Mouse (Mus musculus): ENCODE results near the gene Olfml2a.

GRCm38 (mm10) chr2:38973223-38973622, 41.4 kb downstream of the Olfml2a start:
- TF ChIP-seq POLR2A (IDR thresholded peaks at IDR 0.05; ENCODE audit: insufficient read length, low read depth) (no peak), MYOG (IDR thresholded peaks at IDR 0.05; ENCODE audit: control insufficient read depth in 1 of 3, insufficient read depth in 1 of 3, insufficient read length in 2 of 3, low read depth in 2 of 3) (no peak), MAX (IDR thresholded peaks at IDR 0.05; ENCODE audit: low read depth) (no peak), POLR2AphosphoS2 (IDR thresholded peaks at IDR 0.05; ENCODE audit: insufficient read length, low read depth) (no peak), MYOD1 (IDR thresholded peaks at IDR 0.05; ENCODE audit: control insufficient read depth in 1 of 3, insufficient read length in 2 of 3, low read depth in 2 of 3) (no peak), USF1 (IDR thresholded peaks at IDR 0.05; ENCODE audit: low read depth) (no peak), TCF12 (IDR thresholded peaks at IDR 0.05; ENCODE audit: insufficient read depth, poor library complexity, severe bottlenecking) (no peak), E2F4 (IDR thresholded peaks at IDR 0.05; ENCODE audit: insufficient read depth) (no peak), CEBPB (IDR thresholded peaks at IDR 0.05; ENCODE audit: insufficient read depth, poor library complexity, severe bottlenecking) (no peak), SRF (IDR thresholded peaks at IDR 0.05; ENCODE audit: control insufficient read depth, insufficient read length, low read depth) (no peak), REST (IDR thresholded peaks at IDR 0.05; ENCODE audit: insufficient read depth, insufficient read length) (no peak), TCF3 (IDR thresholded peaks at IDR 0.05; ENCODE audit: insufficient read length, low read depth) (no peak)
